Mouse (Mus musculus) hematopoietic stem cell, adult 5-6 weeks (primary cell): ENCODE measurements around the gene Olfr328. TPM values are rescaled to one million over a fixed set of nuclear protein-coding genes. Genes with fewer than 3 reads are reported as not detected.

Source experiments
- total RNA-seq: library from RNA; stranded (forward); fragments of 172-1452, 232-1000 nt; gene quantifications from 2 replicates; pipeline ENCODE4 v1.2.3, GENCODE M21; 2017

The Olfr328 gene
- total RNA-seq, 1 experiment from 2014 or later = not detected

Other genes starting within 250 kb of the Olfr328 start
- 16.2 and 23.3 TPM in 2 replicates for gene Zfp692, start 248.6 kb downstream of the Olfr328 start, total RNA-seq
- gene Zfp672, start 225.3 kb downstream of the Olfr328 start, total RNA-seq = 34.0 and 54.5 TPM in 2 replicates
- gene Sh3bp5l, start 224.9 kb downstream of the Olfr328 start, total RNA-seq = 35.5 and 36.7 TPM in 2 replicates
- not detected in 2 replicates for gene Lypd8, start 176.6 kb downstream of the Olfr328 start, total RNA-seq
- not detected in 2 replicates for gene 1810065E05Rik, start 134.5 kb downstream of the Olfr328 start, total RNA-seq
- not detected in 2 replicates for gene Gm12253, start 123.1 kb downstream of the Olfr328 start, total RNA-seq
- not detected in 2 replicates for gene Lypd9, start 102.7 kb downstream of the Olfr328 start, total RNA-seq
- gene Olfr30, start 93.4 kb downstream of the Olfr328 start, total RNA-seq = not detected in 2 replicates
- gene Olfr332, start 63.1 kb downstream of the Olfr328 start, total RNA-seq = not detected in 2 replicates
- gene Olfr331, start 53.1 kb downstream of the Olfr328 start, total RNA-seq = not detected in 2 replicates
- not detected in 2 replicates for gene Olfr330, start 20.8 kb downstream of the Olfr328 start, total RNA-seq
- not detected in 2 replicates for gene Olfr329-ps, start 9.2 kb downstream of the Olfr328 start, total RNA-seq
- not detected in 2 replicates for gene Olfr224, start 14.9 kb upstream of the Olfr328 start, total RNA-seq
- not detected in 2 replicates for gene Olfr325, start 22.1 kb upstream of the Olfr328 start, total RNA-seq
- not detected in 2 replicates for gene Olfr324, start 39.5 kb upstream of the Olfr328 start, total RNA-seq
- not detected in 2 replicates for gene 2210407C18Rik, start 60.4 kb upstream of the Olfr328 start, total RNA-seq
- not detected in 2 replicates for gene Olfr323, start 74.9 kb upstream of the Olfr328 start, total RNA-seq
- 2.8 and 3.9 TPM in 2 replicates for gene Trim58, start 84.8 kb upstream of the Olfr328 start, total RNA-seq
- not detected in 2 replicates for gene Olfr322, start 103.1 kb upstream of the Olfr328 start, total RNA-seq
- gene Olfr320, start 125.5 kb upstream of the Olfr328 start, total RNA-seq = not detected in 2 replicates
- not detected in 2 replicates for gene Olfr319, start 143.5 kb upstream of the Olfr328 start, total RNA-seq
- gene Olfr318, start 168.4 kb upstream of the Olfr328 start, total RNA-seq = not detected in 2 replicates
- gene Olfr317, start 183.6 kb upstream of the Olfr328 start, total RNA-seq = not detected in 2 replicates
- not detected in 2 replicates for gene Olfr316, start 197.1 kb upstream of the Olfr328 start, total RNA-seq
- not detected in 2 replicates for gene Olfr315, start 217.6 kb upstream of the Olfr328 start, total RNA-seq
- not detected in 2 replicates for gene Olfr314, start 227.3 kb upstream of the Olfr328 start, total RNA-seq
- not detected in 2 replicates for gene Fam183b, start 246.3 kb upstream of the Olfr328 start, total RNA-seq